Comparison of ENCODE assay signal across 9 mouse cellular contexts in genomic region chr17:12779442-12779841, GRCm38 (mm10). TPM values are rescaled to one million over a fixed set of nuclear protein-coding genes. Genes with fewer than 3 reads are reported as not detected.
A peak's percentile ranks its signal among the peaks of the same experiment; 100 is the strongest.
DNase-seq lines count a peak whose midpoint lies in the region; ATAC-seq and TF ChIP-seq lines count a peak whose summit lies in the region.
"Had no signal": no experiment of that assay in that cellular context is flagged by ENCODE, and none has a peak within 500 bp of the region (broad histone marks: within the 10 kb centered on the region; RNA-seq: fewer than 3 reads in every experiment).

No protein-coding gene starts in this region.

- DNase-seq in kidney, adult 9 months = no peak
- peak; percentile 36 for DNase-seq in heart, postnatal 4 days
- peak; percentile 41 for DNase-seq in thymus, postnatal 14 days
- no peak for DNase-seq in layer of hippocampus, postnatal 14 days (ENCODE audit: low spot score in 2 of 2)
- no peak for DNase-seq in left cerebral cortex, adult 2 months (ENCODE audit: extremely low spot score in 1 of 2, low spot score in 2 of 2)
- DNase-seq in hindbrain, embryonic 14.5 days (ENCODE audit: low spot score) = no peak

- TF ChIP-seq CTCF in left cerebral cortex, adult 2 months (IDR thresholded peaks at IDR 0.05) = no peak

- H3K27ac ChIP-seq in kidney, embryonic 15.5 days = peak overlapping the region; percentile 92
- H3K27ac ChIP-seq in liver, embryonic 16.5 days (ENCODE audit: low read length) = peak overlapping the region; percentile 33
- no peak overlapping the region for H3K27ac ChIP-seq in left cerebral cortex, adult 2 months
- no peak overlapping the region for H3K27ac ChIP-seq in hindbrain, embryonic 14.5 days

- H3K4me3 ChIP-seq in kidney, embryonic 15.5 days (replicated peaks) = no peak overlapping the region
- no peak overlapping the region for H3K4me3 ChIP-seq in liver, embryonic 16.5 days (ENCODE audit: low read depth, low read length)
- H3K4me3 ChIP-seq in left cerebral cortex, adult 2 months = no peak overlapping the region
- H3K4me3 ChIP-seq in hindbrain, embryonic 14.5 days (replicated peaks; ENCODE audit: low read length) = no peak overlapping the region

- H3K9ac ChIP-seq in kidney, embryonic 15.5 days = no peak overlapping the region
- H3K9ac ChIP-seq in liver, embryonic 16.5 days (ENCODE audit: low read depth, low read length) = no peak overlapping the region
- H3K9ac ChIP-seq in hindbrain, embryonic 14.5 days = no peak overlapping the region

- ATAC-seq in kidney, embryonic 15.5 days (replicated peaks; ENCODE audit: low FRiP score) = no peak
- ATAC-seq in liver, embryonic 16.5 days (ENCODE audit: low read depth) = no peak
- no peak for ATAC-seq in hindbrain, embryonic 14.5 days (ENCODE audit: low FRiP score)

- WGBS in kidney, embryonic 15.5 days = 66% methylated on average over 3 of the region's 3 CpGs
- 43% methylated on average over 3 of the region's 3 CpGs for WGBS in liver, embryonic 16.5 days (ENCODE audit: insufficient replicate concordance)
- WGBS in hindbrain, embryonic 14.5 days = 87% methylated on average over 3 of the region's 3 CpGs

- H3K4me2 ChIP-seq in kidney, embryonic 15.5 days = no peak overlapping the region
- no peak overlapping the region for H3K4me2 ChIP-seq in liver, embryonic 16.5 days (ENCODE audit: low read depth, low read length)
- H3K4me2 ChIP-seq in hindbrain, embryonic 14.5 days (replicated peaks) = no peak overlapping the region

- peaks cover 47% of the 10 kb centered on the region for H3K4me1 ChIP-seq in kidney, embryonic 15.5 days
- peaks cover 31% of the 10 kb centered on the region for H3K4me1 ChIP-seq in liver, embryonic 16.5 days (ENCODE audit: control insufficient read depth, low read depth, low read length)
- H3K4me1 ChIP-seq in hindbrain, embryonic 14.5 days (replicated peaks; ENCODE audit: control insufficient read depth, insufficient read depth, low read length) = no peaks in the 10 kb centered on the region

- peaks cover 18% of the 10 kb centered on the region for H3K36me3 ChIP-seq in kidney, embryonic 15.5 days
- no peaks in the 10 kb centered on the region for H3K36me3 ChIP-seq in liver, embryonic 16.5 days (ENCODE audit: control insufficient read depth, insufficient read depth)
- no peaks in the 10 kb centered on the region for H3K36me3 ChIP-seq in hindbrain, embryonic 14.5 days (replicated peaks; ENCODE audit: control insufficient read depth, insufficient read depth)

- H3K27me3 ChIP-seq in kidney, embryonic 15.5 days = no peaks in the 10 kb centered on the region
- H3K27me3 ChIP-seq in liver, embryonic 16.5 days (ENCODE audit: control insufficient read depth, insufficient read depth, low read depth, low read length) = no peaks in the 10 kb centered on the region
- no peaks in the 10 kb centered on the region for H3K27me3 ChIP-seq in hindbrain, embryonic 14.5 days (ENCODE audit: control insufficient read depth, insufficient read depth, low read length)

- no peaks in the 10 kb centered on the region for H3K9me3 ChIP-seq in kidney, embryonic 15.5 days (replicated peaks)
- no peaks in the 10 kb centered on the region for H3K9me3 ChIP-seq in liver, embryonic 16.5 days (replicated peaks; ENCODE audit: control insufficient read depth, low read length)
- no peaks in the 10 kb centered on the region for H3K9me3 ChIP-seq in hindbrain, embryonic 14.5 days (ENCODE audit: control insufficient read depth, low read length)
- H3K9me3 ChIP-seq: G1E had no signal

- intact Hi-C loops in left cerebral cortex, adult 2 months (cut with DNase I) = no loop called here

RNA-seq across cellular contexts. Expression of gene Igf2r, which starts 10.0 kb away (rescaled TPM):
- 30.1 and 34.6 TPM in 2 replicates for polyA plus RNA-seq in kidney, embryonic 15.5 days (2015; fragmentation: Nextera tagmentation; extraction: Ambion mirVana)
- 100 to 1,000 TPM; 318 TPM for total RNA-seq in heart, postnatal 4 days (2021)
- polyA plus RNA-seq in liver, embryonic 16.5 days (2015; fragmentation: Nextera tagmentation; extraction: Ambion mirVana) = 15.3 and 17.7 TPM in 2 replicates
- total RNA-seq in layer of hippocampus, postnatal 14 days (2021) = 10 to 100 TPM; 28.1 TPM
- 10 to 100 TPM; 29.1 to 29.3 TPM for total RNA-seq in left cerebral cortex, adult 2 months (2021)
- 13.1 and 14.9 TPM in 2 replicates for polyA plus RNA-seq in hindbrain, embryonic 14.5 days (2014; fragmentation: Nextera tagmentation; extraction: Ambion mirVana)

Comparison
In these comparisons a context has a peak if more than half of its experiments do, and no peak if none do; other contexts are left out.
1. H3K27ac ChIP-seq: peak in kidney, embryonic 15.5 days (single experiment) and liver, embryonic 16.5 days (single experiment); none in left cerebral cortex, adult 2 months (single experiment) and hindbrain, embryonic 14.5 days (single experiment).
2. DNase-seq: peak in heart, postnatal 4 days (single experiment) and thymus, postnatal 14 days (single experiment); none in kidney, adult 9 months (single experiment), layer of hippocampus, postnatal 14 days (0 of 2), left cerebral cortex, adult 2 months (0 of 2) and hindbrain, embryonic 14.5 days (single experiment).
3. RNA of gene Igf2r, which starts 10.0 kb away (total RNA-seq): 318 TPM in heart, postnatal 4 days; 29.1 to 29.3 TPM in left cerebral cortex, adult 2 months and 28.1 TPM in layer of hippocampus, postnatal 14 days; every median in the first group is over 10 times any median in the second.